Mouse (Mus musculus): ENCODE measurements at regions not wholly inside any gene's neighbourhood (a gene's known extent, or its start where the extent isn't known, plus 50 kb on each side); places are given as distances from the start of the nearest gene placed in this dataset.

DNA sequence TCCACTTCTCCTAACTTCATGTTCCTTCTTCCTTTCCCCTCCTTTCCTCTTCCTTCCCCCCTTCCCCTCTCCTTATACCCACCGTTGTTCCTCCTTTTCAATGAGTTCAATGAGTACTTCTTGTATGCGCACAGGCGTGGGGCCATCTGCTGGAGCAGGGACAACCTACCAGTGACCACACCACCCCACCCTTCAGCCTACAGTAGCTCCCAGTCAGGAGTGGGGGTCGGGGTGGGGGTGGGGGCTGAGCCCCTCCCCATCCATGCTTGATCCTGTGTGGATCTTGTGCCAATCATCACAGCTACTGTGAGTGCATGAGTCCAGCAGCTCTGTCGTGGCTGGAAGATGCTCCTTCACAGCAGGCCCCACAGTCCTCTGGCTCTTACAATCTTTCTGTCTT, 143.6 kb downstream of the Chst1 start:
- H3K9ac ChIP-seq (ENCODE audit: control insufficient read depth, low read depth, low read length, poor library complexity, severe bottlenecking) = no peak overlapping the region
- no peaks in the 10 kb centered on the region for H3K36me3 ChIP-seq (ENCODE audit: control insufficient read depth in 1 of 2, insufficient read depth in 2 of 2, low read length in 2 of 2)
- no peak overlapping the region for H3K4me3 ChIP-seq (ENCODE audit: control insufficient read depth in 1 of 2, insufficient read depth in 1 of 2, low read depth in 2 of 2, low read length in 2 of 2)
- H3K27me3 ChIP-seq (ENCODE audit: control insufficient read depth in 1 of 2, insufficient read depth in 2 of 2, low read length in 2 of 2) = peaks cover 0 to 4% of the 10 kb centered on the region in 2 experiments; a peak in 3 of 4 replicates
- no peaks in the 10 kb centered on the region for H3K9me3 ChIP-seq (replicated peaks; ENCODE audit: insufficient read depth, low read length)
- TF ChIP-seq ZKSCAN1 (IDR thresholded peaks at IDR 0.05; ENCODE audit: low read depth, low read length) (no peak), SMC3 (IDR thresholded peaks at IDR 0.05; ENCODE audit: low read depth, low read length) (peak; percentile 25; the same call in 1 of the 2 replicates)
- H3K4me1 ChIP-seq (ENCODE audit: control insufficient read depth in 1 of 2, insufficient read depth in 2 of 2, low read length in 2 of 2) = no peaks in the 10 kb centered on the region
- no peak overlapping the region for H3K27ac ChIP-seq (ENCODE audit: control insufficient read depth, low read depth, low read length)
- H3K79me2 ChIP-seq (ENCODE audit: control insufficient read depth, insufficient read depth, low read length, poor library complexity) = no peaks in the 10 kb centered on the region
- no peak for DNase-seq (ENCODE audit: low read depth, low spot score)

DNA sequence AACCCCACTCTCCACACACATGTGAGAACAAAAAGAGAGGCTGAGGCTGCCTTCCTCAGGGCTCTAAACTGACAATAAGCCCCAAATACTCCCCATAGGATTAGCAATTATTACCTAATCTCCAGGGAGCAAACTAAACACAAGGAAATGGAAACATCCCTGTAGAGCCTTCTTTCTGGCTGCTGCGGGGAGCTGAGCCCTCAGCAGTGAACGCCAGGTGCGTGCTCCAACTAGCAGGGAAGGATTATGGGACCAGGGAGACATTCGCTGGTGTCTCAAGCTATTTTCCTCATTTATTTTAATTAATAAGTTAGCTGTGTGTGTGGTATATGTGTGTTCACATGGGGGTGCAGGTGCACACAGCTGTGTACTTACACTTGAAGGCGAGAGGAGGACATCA, 144.4 kb downstream of the Chst1 start:
- Histone ChIP-seq H3K27ac (ENCODE audit: control insufficient read depth, low read depth, low read length) (no peak overlapping the region), H3K27me3 (ENCODE audit: control insufficient read depth in 1 of 2, insufficient read depth in 2 of 2, low read length in 2 of 2) (peaks cover 0 to 6% of the 10 kb centered on the region in 2 experiments; a peak in 3 of 4 replicates), H3K4me3 (ENCODE audit: control insufficient read depth in 1 of 2, insufficient read depth in 1 of 2, low read depth in 2 of 2, low read length in 2 of 2) (no peak overlapping the region), H3K9me3 (replicated peaks; ENCODE audit: insufficient read depth, low read length) (no peaks in the 10 kb centered on the region), H3K79me2 (ENCODE audit: control insufficient read depth, insufficient read depth, low read length, poor library complexity) (no peaks in the 10 kb centered on the region), H3K36me3 (ENCODE audit: control insufficient read depth in 1 of 2, insufficient read depth in 2 of 2, low read length in 2 of 2) (no peaks in the 10 kb centered on the region), H3K9ac (ENCODE audit: control insufficient read depth, low read depth, low read length, poor library complexity, severe bottlenecking) (no peak overlapping the region), H3K4me1 (ENCODE audit: control insufficient read depth in 1 of 2, insufficient read depth in 2 of 2, low read length in 2 of 2) (no peaks in the 10 kb centered on the region)
- no peak for DNase-seq (ENCODE audit: low read depth, low spot score)
- TF ChIP-seq MYC (IDR thresholded peaks at IDR 0.05; ENCODE audit: low read depth, low read length) = no peak
- no peak for TF ChIP-seq MYB (IDR thresholded peaks at IDR 0.05; ENCODE audit: low read depth, low read length)
- TF ChIP-seq ELF1 (IDR thresholded peaks at IDR 0.05; ENCODE audit: low read depth, low read length) = no peak
- no peak for TF ChIP-seq GATA1 (IDR thresholded peaks at IDR 0.05; ENCODE audit: low read depth, low read length)
- no peak for TF ChIP-seq CHD1 (IDR thresholded peaks at IDR 0.05; ENCODE audit: low read depth, low read length)
- TF ChIP-seq ZNF384 (IDR thresholded peaks at IDR 0.05; ENCODE audit: low read depth, low read length) = no peak
- TF ChIP-seq MEF2A (IDR thresholded peaks at IDR 0.05; ENCODE audit: extremely low read depth, insufficient replicate concordance, low read depth, low read length, poor library complexity, severe bottlenecking) = no peak
- no peak for TF ChIP-seq TBP (IDR thresholded peaks at IDR 0.05; ENCODE audit: low read depth, low read length)
- TF ChIP-seq RAD21 (IDR thresholded peaks at IDR 0.05; ENCODE audit: low read depth, low read length) = no peak
- no peak for TF ChIP-seq GABPA (IDR thresholded peaks at IDR 0.05; ENCODE audit: low read depth, low read length)

DNA sequence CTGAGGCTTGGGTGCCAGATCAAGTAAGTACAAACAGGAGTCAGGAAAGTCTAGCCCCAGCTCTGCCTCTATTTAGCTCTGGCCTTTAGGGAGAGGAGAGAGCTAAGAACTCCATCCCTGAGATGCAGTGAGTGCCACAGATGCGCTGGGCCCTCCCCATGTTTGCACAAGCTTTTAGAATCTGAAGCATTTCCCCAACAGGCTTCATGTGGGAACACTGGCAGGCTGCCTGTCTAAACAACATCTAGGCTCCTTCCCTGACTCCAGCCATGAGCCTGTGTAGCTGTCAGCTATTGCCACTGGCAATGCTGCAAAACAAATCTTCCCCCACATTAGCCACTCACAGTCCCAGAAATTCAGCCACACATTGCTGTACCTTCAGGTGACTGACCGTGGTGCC, 147.9 kb downstream of the Chst1 start:
- H3K4me3 ChIP-seq (ENCODE audit: control insufficient read depth in 1 of 2, insufficient read depth in 1 of 2, low read depth in 2 of 2, low read length in 2 of 2) = no peak overlapping the region
- H3K36me3 ChIP-seq (ENCODE audit: control insufficient read depth in 1 of 2, insufficient read depth in 2 of 2, low read length in 2 of 2) = no peaks in the 10 kb centered on the region
- peaks cover 2 to 11% of the 10 kb centered on the region in 2 experiments for H3K27me3 ChIP-seq (ENCODE audit: control insufficient read depth in 1 of 2, insufficient read depth in 2 of 2, low read length in 2 of 2)
- TF ChIP-seq MAFK (IDR thresholded peaks at IDR 0.05; ENCODE audit: borderline replicate concordance, low read depth, low read length) = no peak
- no peak for TF ChIP-seq TAL1 (IDR thresholded peaks at IDR 0.05; ENCODE audit: low read length)
- TF ChIP-seq USF1 (IDR thresholded peaks at IDR 0.05; ENCODE audit: low read depth, low read length) = no peak
- no peak for TF ChIP-seq ETS1 (IDR thresholded peaks at IDR 0.05; ENCODE audit: low read depth, low read length)
- TF ChIP-seq MAX (IDR thresholded peaks at IDR 0.05; ENCODE audit: low read length) = no peak
- no peak for TF ChIP-seq MAZ (IDR thresholded peaks at IDR 0.05; ENCODE audit: low read depth, low read length)
- H3K4me1 ChIP-seq (ENCODE audit: control insufficient read depth in 1 of 2, insufficient read depth in 2 of 2, low read length in 2 of 2) = no peaks in the 10 kb centered on the region
- H3K27ac ChIP-seq (ENCODE audit: control insufficient read depth, low read depth, low read length) = no peak overlapping the region
- H3K9ac ChIP-seq (ENCODE audit: control insufficient read depth, low read depth, low read length, poor library complexity, severe bottlenecking) = no peak overlapping the region
- no peaks in the 10 kb centered on the region for H3K79me2 ChIP-seq (ENCODE audit: control insufficient read depth, insufficient read depth, low read length, poor library complexity)
- no peak for DNase-seq (ENCODE audit: low read depth, low spot score)
- no peaks in the 10 kb centered on the region for H3K9me3 ChIP-seq (replicated peaks; ENCODE audit: insufficient read depth, low read length)
